Mouse (Mus musculus) common myeloid progenitor, adult 5-6 weeks (primary cell): ENCODE measurements around the gene Tbata. TPM values are rescaled to one million over a fixed set of nuclear protein-coding genes. Genes with fewer than 3 reads are reported as not detected.
A peak's percentile ranks its signal among the peaks of the same experiment; 100 is the strongest.

ENCODE experiments used
- ATAC-seq: replicated peaks from 2 replicates; pipeline ENCODE4 v1.8.0; 2016; ENCODE audit warnings: low read depth, mild to moderate bottlenecking, moderate TSS enrichment, inconsistent platforms; ENCODE audit not compliant: poor library complexity, severe bottlenecking
- total RNA-seq: library from RNA; stranded (forward); fragments of 200-1000, 187-1606 nt; gene quantifications from 2 replicates; pipeline ENCODE4 v1.2.3, GENCODE M21; 2017

The Tbata gene
- total RNA-seq, 1 experiment from 2014 or later: not detected

GRCm38 (mm10) chr10:61160671-61161070 is 11.1 kb upstream of the Tbata start:
- ATAC-seq: no peak

- ATAC-seq: no peak
These were observed 9.4 kb upstream of the Tbata start for GRCm38 (mm10) chr10:61162366-61162765.

GRCm38 (mm10) chr10:61167333-61168096 is 4.2 kb upstream of the Tbata start:
- ATAC-seq: peak; percentile 89

DNA sequence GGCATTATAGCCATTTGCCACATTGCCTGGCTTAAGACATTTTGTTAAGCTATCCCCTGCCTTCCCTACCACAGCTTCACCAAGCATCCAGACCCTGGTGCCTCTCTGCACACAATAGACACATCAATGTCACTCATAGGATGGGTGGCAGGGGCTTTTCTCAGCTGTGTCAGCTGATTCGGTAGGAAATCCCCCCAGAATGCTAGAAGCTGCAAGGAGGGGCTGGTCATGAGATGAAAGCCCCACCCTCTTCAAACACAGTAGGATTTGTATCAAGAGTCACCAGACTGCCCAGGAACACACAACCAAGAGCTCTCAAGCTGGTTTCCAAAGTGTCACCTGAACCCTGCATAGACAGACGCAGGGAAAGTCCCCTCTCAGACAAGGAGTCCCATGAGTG is 3.4 kb upstream of the Tbata start:
- no peak for ATAC-seq

- no peak for ATAC-seq
These were observed 742 bp downstream of the Tbata start for GRCm38 (mm10) chr10:61172496-61172895.

DNA sequence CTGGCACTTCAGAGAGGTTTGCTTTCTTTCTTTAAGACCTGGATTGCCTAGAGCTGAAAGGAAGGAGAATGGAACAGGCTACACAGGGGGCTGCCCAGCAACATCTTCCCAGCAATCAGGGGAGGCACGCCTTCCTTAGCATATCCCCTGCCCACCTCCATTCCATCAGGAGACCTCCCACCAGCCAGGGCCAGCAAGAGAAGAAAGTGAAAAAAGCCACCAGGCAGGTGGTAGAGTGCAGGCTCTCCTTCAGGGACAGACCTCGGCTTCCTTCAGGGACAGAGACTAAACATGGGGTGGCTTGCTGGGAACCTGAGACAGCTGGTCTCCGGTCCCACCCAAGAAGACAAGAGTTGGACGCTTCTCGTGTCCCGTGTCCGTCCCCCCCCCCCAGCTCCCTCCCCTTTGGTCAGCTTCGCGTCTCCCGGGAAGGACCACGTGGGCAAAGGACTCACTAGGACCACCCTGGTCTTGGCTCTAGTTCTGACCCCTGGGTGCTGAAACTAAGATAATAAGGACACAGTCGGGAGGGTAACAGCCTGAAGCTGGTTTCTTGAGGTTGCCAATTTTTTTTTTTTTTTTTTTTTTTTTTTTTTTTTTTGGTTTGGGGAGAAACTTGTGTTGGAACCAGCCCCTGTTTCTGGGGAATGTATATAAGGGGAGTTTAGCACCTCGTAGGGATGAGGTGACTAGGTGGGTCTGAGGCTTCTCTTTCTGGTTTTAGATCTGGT is 3.1 kb downstream of the Tbata start:
- no peak for ATAC-seq

DNA sequence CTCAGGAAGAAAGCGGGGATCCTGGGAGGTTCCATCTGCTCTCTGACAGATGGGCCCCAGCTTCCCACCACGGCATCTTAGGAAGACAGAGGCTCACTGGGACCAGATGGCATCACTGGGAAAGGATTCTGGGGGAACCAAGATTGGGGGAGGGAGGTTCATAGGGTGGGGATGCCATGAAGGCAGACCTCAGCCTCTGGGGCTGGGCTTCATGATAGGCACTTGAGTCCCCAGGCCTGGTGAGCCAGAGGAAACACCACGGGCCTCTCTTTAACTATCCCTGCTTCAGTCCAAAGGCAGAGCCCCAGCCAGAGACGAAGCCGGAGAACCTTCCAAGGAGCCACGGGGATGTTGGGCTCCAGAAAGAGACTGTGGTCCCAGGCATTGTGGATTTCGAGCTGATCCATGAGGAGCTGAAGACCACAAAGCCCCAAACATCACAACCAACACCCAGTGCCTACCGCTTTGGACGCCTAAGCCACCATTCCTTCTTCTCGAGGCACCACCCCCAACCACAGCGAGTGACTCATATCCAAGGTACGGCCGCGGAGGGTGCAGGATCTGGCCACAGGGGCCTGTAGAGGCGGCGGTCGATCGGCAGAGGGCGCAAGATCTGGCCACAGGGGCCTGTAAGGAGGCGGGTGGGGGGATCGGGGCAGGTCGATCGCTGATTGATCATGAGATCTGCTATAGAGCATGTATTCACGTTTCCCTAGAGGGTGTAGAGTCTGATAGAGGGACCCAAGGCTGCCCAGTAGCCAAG is 3.9 kb downstream of the Tbata start:
- ATAC-seq: peak; percentile 93

DNA sequence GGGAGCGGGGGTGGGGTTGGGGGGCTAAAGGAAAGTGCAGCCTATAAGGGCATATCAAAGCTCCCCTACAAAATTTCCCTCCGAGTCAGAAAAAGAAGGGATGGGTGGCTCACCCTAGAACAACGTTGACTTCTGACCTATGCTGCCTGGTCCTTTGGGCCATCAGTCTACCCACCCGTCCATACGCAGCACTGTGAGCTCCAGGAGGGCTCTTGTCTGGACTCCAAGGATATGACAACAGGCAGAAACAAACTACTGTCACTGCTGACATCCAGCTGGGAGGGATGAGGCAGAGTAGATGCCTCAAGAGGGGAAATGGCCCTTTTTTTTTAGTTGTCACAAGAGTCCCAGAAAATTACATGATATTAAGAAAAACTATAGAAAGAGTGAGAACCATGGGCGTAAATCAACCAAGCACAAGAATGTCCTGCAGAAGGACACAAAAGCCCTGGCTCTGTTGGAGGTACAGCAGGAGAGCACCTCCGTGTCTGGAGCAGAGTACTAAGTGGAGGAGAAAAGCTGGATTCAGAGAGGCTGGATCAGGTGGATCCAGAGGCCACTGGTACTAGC is 4.6 kb downstream of the Tbata start:
- ATAC-seq: no peak

DNA sequence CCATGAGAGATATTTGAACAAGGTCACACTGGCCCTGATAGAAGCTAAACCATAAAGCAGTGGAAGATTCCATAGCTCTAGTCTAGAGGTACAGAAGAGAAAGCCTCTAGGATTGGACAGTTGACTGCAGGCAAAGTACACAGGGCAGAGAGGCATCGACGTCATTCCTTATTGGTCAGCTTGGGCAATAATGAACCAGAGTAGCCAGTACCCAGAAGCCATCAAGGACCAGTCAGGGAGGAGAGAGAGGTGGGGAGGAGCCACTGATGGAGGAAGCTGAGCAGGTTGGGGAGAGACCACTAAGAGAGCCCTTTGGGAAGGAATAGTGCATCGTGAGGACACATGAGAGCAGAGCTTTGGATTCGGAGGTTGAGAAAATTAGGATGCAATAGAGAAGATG is 6.0 kb downstream of the Tbata start:
- ATAC-seq: no peak

- ATAC-seq: no peak
These were observed 6.9 kb downstream of the Tbata start for GRCm38 (mm10) chr10:61178687-61179086.

GRCm38 (mm10) chr10:61179927-61180326 is 8.2 kb downstream of the Tbata start:
- ATAC-seq: no peak

GRCm38 (mm10) chr10:61187001-61187400 is 15.2 kb downstream of the Tbata start:
- no peak for ATAC-seq

DNA sequence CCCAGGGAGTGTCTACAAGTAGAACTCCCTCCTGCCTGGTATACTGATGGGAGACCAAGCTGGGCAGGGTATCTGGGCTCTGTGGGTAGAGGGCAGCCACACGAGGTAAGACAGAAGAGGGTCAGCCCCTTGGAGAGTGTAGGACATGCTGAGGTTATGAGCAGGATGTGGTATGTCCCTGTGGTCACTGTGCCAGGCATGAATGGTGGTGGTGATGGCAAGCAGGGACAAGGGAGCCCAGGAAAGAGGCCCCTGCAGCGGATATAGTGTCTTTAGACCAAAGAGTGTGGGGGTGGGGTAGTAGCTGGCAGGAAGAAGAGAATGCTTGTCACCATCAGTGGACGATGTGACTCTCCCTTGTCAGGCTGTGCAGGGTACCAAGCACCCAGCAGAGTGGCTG is 16.3 kb downstream of the Tbata start:
- peak; percentile 71 for ATAC-seq

DNA sequence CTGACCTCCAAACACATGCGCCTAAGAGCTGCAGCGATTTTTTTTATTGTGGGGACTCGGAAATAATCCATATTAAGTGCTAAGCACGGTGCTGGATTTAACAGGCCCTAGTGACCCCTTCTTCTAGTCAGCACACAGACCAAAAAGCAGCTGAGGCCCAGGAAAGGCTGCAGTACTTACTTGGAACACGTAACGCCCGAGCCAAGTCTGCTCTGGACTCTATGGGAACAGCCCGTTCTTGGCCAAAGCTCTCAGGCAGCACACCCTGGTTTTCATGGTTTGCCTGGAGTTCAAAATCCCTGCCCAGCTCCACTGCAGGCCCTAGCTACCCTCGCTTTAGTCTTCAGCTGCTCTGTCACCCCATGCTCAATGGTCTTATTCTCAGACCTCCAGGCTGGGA is 22.9 kb downstream of the Tbata start:
- no peak for ATAC-seq

DNA sequence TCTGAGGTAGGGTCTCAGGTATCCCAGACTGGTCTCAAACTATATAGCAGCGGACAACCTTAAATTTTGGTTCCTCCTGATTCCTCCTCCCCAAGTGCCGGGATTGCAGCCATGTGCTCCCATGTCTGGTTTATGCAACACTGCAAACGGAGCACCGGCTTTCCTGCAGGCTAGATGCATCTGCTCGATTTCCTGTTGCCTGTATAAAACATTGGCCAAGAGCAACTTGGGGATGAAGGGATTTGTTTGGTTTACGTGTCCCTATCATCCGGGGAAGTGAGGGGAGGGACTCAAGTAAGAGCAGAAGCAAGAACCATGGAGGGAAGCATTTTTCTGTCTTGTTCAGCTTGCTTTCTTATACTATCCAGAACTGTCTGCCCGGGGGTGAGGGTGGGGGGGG is 23.5 kb downstream of the Tbata start:
- ATAC-seq: no peak

DNA sequence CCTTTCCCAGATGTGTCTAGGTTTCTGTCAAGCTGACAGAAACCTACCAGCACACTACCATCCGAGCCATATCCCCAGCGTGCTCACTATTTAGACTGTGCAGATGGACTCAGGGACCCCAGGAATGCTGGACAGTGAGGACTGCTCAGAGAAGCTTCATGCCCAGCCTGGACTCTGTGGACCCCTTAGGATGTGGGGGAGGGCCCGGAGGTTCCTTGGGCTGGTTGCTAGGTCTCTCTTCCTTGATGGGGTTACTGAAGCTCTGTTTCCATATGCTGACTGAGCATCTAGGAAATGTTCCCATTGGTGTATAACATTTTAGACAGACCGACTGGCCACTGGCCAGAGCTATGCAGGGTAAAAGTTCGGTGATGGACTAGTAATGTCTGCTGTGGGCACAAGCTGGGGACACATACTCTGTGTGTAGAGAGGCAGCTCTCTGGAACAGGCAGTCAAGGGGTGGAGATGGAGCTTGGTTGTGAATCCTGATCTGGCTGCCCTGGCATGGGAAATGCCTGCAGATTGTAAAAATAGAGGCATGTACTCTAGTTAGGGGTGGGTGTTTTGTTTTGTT is 24.1 kb downstream of the Tbata start:
- ATAC-seq: no peak

- ATAC-seq: peak; percentile 88
These were observed 27.9 kb downstream of the Tbata start for GRCm38 (mm10) chr10:61199566-61200213.

- ATAC-seq: no peak
These were observed 28.6 kb downstream of the Tbata start for GRCm38 (mm10) chr10:61200232-61200820.

DNA sequence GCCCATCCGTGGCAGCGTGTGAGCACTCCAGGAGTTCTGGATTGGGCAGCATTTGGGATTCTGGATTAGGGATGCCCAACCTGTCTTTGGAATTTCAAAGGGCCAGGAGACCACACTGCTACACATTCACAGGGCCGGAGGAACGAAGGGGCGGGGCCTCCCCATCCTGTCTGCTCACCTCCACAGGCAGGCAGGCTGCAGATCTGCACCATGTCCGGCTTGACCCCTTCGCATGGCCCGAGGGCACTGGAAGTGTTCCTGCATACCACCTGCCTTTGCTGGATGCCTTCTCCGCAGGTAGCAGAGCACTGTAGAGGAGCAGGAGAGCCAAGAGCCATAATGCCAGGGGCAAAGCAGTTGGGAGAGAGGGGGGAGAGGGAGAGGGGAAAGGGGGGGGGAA is 29.2 kb downstream of the Tbata start:
- no peak for ATAC-seq
